Mouse (Mus musculus) layer of hippocampus, postnatal 25 days (tissue): ENCODE measurements at regions not wholly inside any gene's neighbourhood (a gene's known extent, or its start where the extent isn't known, plus 50 kb on each side); places are given as distances from the start of the nearest gene placed in this dataset.

Source experiments
- DNase-seq, 2 experiments: peaks; one replicate each; pipeline ENCODE4 v3.0.0; 2022; ENCODE audit warnings: mixed read lengths in 2 of 2, low spot score in 1 of 2; ENCODE audit errors: extremely low spot score in 1 of 2

DNA sequence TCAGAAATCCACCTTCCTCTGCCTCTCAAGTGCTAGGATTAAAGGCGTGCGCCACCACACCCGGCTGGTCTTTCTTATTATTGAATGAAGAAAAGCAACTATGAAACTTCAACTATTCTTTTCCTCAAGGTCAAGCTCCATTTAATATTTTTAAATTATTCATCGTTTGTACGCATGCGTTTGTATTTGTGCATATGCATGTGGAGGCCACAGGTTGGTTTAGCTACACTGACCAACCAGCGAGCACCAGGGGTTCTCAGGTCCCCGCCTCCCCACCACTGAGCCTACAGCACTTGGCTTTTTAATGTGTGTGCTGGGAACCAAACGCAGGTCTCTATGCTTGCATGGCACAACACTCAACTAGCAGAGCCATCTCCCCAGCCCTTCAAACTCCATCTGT is 51.0 kb upstream of the Tmem252 start:
- no peak for DNase-seq

DNA sequence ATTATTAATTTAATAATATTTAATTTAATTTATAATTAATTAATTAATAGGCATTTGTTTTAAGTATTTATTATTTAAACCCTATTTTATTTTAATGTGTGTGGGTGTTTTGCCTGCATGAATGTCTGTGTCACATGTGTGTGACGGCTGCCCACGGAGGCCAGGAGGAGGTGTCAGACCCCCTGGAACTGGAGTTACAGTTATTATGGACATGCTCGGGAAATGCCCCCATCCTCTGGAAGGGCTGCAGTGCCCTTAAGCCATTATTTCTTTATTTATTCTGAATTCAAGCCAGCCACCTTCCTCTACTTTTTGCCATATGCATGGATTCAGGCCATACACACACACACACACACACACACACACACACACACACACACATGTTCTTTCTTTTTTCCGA is 51.5 kb upstream of the Tmem252 start:
- DNase-seq, result no peak

- peak; percentile 63 to 85 for DNase-seq
These were observed 52.1 kb upstream of the Tmem252 start for GRCm38 (mm10) chr19:24621610-24622220.

- DNase-seq, result no peak
These were observed 58.0 kb upstream of the Tmem252 start for GRCm38 (mm10) chr19:24615762-24616310.

DNA sequence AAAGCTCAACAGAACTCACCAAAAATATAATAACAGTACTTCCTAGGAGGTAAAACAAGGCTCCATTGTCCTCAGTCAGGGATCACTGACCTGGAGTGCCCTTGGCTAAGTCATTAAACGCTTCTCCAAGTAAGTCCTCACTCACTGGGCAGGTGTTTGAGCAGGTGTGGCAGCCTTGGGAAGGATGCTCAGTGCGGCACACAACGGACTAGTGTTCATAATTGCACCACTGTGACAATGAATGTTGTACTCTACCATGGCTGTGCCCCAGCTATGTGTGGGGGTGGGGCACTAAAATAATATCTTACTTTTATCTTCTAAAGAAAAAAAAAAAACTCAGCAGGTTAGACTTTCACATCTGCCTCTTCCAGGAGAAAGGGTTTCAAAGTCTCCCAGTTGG is 52.2 kb upstream of the Pip5k1b start:
- DNase-seq, result no peak

DNA sequence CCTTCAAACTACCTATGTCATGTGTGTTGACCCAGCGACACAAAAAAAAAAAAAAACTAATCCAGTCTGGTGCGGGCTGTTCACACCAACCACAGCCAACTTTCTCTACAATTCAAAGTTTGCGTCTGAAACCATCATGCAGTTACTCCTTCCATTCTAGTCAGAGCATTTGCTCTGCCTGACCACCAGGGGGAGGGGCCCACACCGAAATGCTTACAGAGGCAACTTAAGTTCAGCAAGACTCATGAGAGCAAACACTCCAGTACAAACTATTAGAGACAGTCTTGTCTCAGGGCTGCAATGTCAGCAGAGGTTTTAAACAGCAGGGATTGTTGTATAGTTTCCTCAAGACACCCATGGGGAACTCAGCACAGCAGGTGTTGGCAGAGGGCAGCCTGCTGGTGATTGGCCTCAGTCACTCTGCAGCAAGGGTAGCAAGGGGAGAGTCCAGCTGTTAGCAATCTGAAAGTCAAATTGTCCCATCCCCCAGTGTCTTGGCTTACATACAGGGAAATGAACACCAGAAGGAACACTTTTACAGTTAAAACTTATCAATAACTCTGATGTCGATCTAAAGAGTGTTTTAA is 50.8 kb upstream of the Pip5k1b start:
- DNase-seq, result no peak
